Mouse (Mus musculus) intestine, postnatal 0 days (tissue): ENCODE data around the gene Rif1. TPM values are rescaled to one million over a fixed set of nuclear protein-coding genes. Genes with fewer than 3 reads are reported as not detected.

Experiments used
- ATAC-seq: fragments of 200-750 bp; cut with Nextera tagmentation; 2 replicates; pipeline ENCODE4 v1.8.0; 2017; ENCODE audit warnings: mild to moderate bottlenecking, moderate TSS enrichment, moderate library complexity
- H3K27ac ChIP-seq: fragments of 300-500 bp; sonication (generic); 2 replicates; pipeline ENCODE4 v1.5.1; 2014; ENCODE audit warnings: mild to moderate bottlenecking, low read depth, low read length, moderate library complexity
- H3K27me3 ChIP-seq: fragments of 300-500 bp; sonication (generic); replicated peaks from 2 replicates; pipeline ENCODE4 v1.6.1; 2014; ENCODE audit warnings: low read length, mixed read lengths; ENCODE audit not compliant: control insufficient read depth, insufficient read depth
- H3K36me3 ChIP-seq: fragments of 300-500 bp; sonication (generic); 2 replicates; pipeline ENCODE4 v1.6.1; 2014; ENCODE audit warnings: mild to moderate bottlenecking, moderate library complexity; ENCODE audit not compliant: control insufficient read depth, insufficient read depth
- H3K4me1 ChIP-seq: fragments of 300-500 bp; sonication (generic); replicated peaks from 2 replicates; pipeline ENCODE4 v1.6.1; 2014; ENCODE audit warnings: antibody characterized with exemption, low read length, mixed read lengths; ENCODE audit not compliant: control insufficient read depth, insufficient read depth
- H3K4me2 ChIP-seq: fragments of 300-500 bp; sonication (generic); replicated peaks from 2 replicates; pipeline ENCODE4 v1.6.1; 2014; ENCODE audit warnings: low read depth, mild to moderate bottlenecking, moderate library complexity
- H3K4me3 ChIP-seq: fragments of 300-500 bp; sonication (generic); 2 replicates; pipeline ENCODE4 v1.5.1; 2014; ENCODE audit warnings: low read depth, low read length
- H3K9ac ChIP-seq: fragments of 300-500 bp; sonication (generic); 2 replicates; pipeline ENCODE4 v1.6.1; 2014; ENCODE audit warnings: mild to moderate bottlenecking, low read depth, low read length
- H3K9me3 ChIP-seq: fragments of 300-500 bp; sonication (generic); 2 replicates; pipeline ENCODE4 v1.6.1; 2016; ENCODE audit warnings: mixed run types; ENCODE audit not compliant: control insufficient read depth
- CTCF ChIP-seq: sonication (generic); IDR thresholded peaks from 2 replicates; pipeline ENCODE4 v1.5.1; 2016; ENCODE audit warnings: low read depth, mild to moderate bottlenecking, control low read depth, antibody characterized with exemption, moderate library complexity
- WGBS: fragments of 180-500 bp; shearing (Covaris S2); extraction: QIAGEN DNeasy Blood & Tissue Kit; methylation state at CpG from one replicate; pipeline ENCODE4 v1.1.7; 2014; 5-methylcytosine and 5-hydroxymethylcytosine counted together
- polyA plus RNA-seq: library from polyadenylated mRNA; unstranded; fragments of >200 nt; fragmentation: Nextera tagmentation; extraction: Ambion mirVana; gene quantifications from 2 replicates; pipeline ENCODE4 v1.2.1, GENCODE M21; 2015

Gene Rif1
- polyA plus RNA-seq, 1 experiment from 2014 or later: 9.3 TPM

DNA sequence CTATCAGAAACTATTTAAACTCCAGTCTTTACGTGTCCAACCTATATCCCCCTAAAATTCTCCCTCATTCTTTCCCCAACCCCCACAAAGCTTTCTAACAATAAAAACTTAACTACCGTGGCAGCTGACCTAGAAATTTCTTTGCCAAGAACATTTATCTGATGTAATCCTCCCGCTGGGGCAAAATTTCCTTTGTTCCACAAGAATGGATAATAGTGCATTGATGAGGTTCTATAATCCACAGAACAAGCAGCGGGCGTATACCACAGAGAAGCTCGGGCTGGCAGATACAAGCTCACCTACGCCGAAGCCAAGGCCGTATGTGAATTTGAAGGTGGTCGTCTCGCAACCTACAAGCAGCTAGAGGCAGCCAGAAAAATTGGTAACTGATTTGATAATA, 29.1 kb upstream of the Rif1 start:
- Histone ChIP-seq H3K27me3 (no peaks in the 10 kb centered on the region), H3K36me3 (no peaks in the 10 kb centered on the region), H3K4me3 (no peak overlapping the region), H3K9me3 (no peaks in the 10 kb centered on the region), H3K4me2 (no peak overlapping the region), H3K27ac (no peak overlapping the region), H3K9ac (no peak overlapping the region), H3K4me1 (no peaks in the 10 kb centered on the region)
- 94% methylated on average over 11 of the region's 11 CpGs for WGBS
- ATAC-seq: no peak
- no peak for TF ChIP-seq CTCF

DNA sequence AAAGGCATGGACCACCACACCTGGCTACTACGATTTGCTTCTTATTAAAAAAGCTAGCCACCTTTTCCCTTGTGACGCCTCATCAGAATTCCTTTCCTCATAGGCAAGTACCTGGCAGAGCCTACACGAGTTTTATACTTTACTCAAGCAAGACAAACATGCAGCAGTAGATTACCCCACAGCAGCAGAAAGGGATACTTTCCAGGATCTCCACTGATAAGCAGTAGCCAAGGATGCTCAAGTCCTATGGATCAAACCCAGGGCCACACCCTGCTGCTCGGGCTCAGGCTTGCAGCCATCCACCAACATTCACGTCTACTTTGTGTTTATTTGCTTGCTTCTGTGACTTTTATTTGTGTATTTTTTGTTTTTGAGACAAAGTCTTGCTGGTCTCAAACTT, 26.6 kb upstream of the Rif1 start:
- H3K27ac ChIP-seq: no peak overlapping the region
- H3K4me1 ChIP-seq: no peaks in the 10 kb centered on the region
- no peak overlapping the region for H3K4me3 ChIP-seq
- WGBS: 68% methylated on average over 5 of the region's 5 CpGs
- no peak for ATAC-seq
- no peaks in the 10 kb centered on the region for H3K27me3 ChIP-seq
- no peaks in the 10 kb centered on the region for H3K9me3 ChIP-seq
- no peak for TF ChIP-seq CTCF
- H3K36me3 ChIP-seq: no peaks in the 10 kb centered on the region
- H3K9ac ChIP-seq: no peak overlapping the region
- H3K4me2 ChIP-seq: no peak overlapping the region

DNA sequence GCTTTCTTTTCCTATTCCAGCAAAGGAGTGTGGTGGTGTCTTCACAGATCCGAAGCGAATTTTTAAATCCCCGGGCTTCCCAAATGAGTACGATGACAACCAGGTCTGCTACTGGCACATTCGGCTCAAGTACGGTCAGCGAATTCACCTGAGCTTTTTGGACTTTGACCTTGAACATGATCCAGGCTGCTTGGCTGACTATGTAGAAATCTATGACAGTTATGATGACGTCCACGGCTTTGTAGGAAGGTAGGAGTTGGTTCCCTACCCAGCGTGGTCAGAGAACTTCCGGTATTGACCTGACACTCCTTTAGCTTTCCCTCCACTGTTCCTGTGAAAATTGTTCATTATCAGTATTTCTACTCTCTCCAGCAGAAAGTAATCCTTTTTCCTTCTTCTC, 21.8 kb upstream of the Rif1 start:
- no peak overlapping the region for H3K27ac ChIP-seq
- 0 out of 2 replicates have a peak, but pooled peaks have one; percentile 36 for ATAC-seq
- no peak overlapping the region for H3K4me2 ChIP-seq
- no peaks in the 10 kb centered on the region for H3K9me3 ChIP-seq
- no peak overlapping the region for H3K4me3 ChIP-seq
- TF ChIP-seq CTCF: no peak
- WGBS: 73% methylated on average over 11 of the region's 11 CpGs
- no peak overlapping the region for H3K9ac ChIP-seq
- no peaks in the 10 kb centered on the region for H3K27me3 ChIP-seq
- no peaks in the 10 kb centered on the region for H3K36me3 ChIP-seq
- H3K4me1 ChIP-seq: no peaks in the 10 kb centered on the region

DNA sequence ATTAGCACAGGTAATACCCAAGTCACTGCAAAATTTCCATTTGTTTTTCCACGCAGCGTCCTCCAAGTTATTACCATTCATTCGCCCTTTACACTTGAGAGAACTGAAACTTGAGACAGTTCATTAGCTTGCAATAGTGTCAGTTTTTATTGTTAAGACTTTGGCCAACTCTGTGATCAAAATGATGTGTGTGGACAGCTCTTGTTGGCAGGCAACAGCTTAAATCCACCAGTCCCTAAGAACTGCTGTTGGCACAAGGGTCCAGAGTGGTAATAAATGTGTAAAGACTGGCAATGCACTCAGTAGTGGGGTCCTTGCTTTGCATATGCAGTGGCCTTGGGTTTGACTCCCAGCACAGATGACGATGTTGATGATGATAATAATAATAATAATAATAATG, 20.3 kb upstream of the Rif1 start:
- Histone ChIP-seq H3K4me1 (no peaks in the 10 kb centered on the region), H3K4me2 (no peak overlapping the region), H3K36me3 (no peaks in the 10 kb centered on the region), H3K27ac (no peak overlapping the region), H3K9ac (no peak overlapping the region), H3K4me3 (no peak overlapping the region), H3K27me3 (no peaks in the 10 kb centered on the region), H3K9me3 (no peaks in the 10 kb centered on the region)
- TF ChIP-seq CTCF: no peak
- 95% methylated on average over 4 of the region's 4 CpGs for WGBS
- ATAC-seq: no peak

DNA sequence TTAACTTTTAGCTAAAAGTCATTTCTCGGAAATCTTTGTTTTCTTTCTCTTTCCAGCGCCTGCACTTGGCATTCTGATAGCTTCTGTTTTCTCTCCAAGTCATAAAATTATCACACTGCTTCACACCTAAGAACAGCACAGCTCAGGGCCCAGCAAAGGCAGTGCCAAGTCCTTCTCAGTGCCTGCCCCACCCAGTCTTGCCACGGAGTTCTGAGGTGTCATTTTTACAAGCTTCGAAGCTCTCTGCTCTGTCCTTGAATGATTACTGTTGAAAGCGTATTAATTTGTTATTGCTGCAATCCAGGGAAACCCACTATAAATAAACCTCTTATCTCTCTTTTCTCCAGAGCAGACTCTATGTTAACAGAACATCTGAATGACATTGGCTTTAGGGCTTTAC, 19.1 kb upstream of the Rif1 start:
- H3K9me3 ChIP-seq: no peaks in the 10 kb centered on the region
- no peak overlapping the region for H3K4me2 ChIP-seq
- ATAC-seq: 0 out of 2 replicates have a peak, but pooled peaks have one; percentile 28
- no peaks in the 10 kb centered on the region for H3K36me3 ChIP-seq
- no peaks in the 10 kb centered on the region for H3K27me3 ChIP-seq
- no peak overlapping the region for H3K9ac ChIP-seq
- TF ChIP-seq CTCF: no peak
- no peaks in the 10 kb centered on the region for H3K4me1 ChIP-seq
- 16% methylated on average over 5 of the region's 5 CpGs for WGBS
- no peak overlapping the region for H3K27ac ChIP-seq
- H3K4me3 ChIP-seq: no peak overlapping the region

DNA sequence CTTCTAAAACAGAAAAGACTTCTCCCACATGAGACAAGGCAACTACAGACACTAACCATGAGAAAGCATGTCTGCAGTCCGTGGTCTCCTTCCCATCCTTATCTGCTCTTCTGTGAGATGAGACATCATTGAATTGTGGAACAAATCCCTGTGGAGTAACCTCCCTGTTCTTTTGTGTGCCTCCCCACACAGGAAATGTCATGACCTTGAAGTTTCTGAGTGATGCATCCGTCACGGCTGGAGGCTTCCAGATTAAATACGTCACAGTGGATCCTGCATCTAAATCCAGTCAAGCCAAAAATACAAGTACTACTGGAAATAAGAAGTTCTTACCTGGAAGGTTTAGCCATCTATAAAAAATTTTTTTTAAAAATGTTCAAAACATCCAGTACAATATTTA, 17.0 kb upstream of the Rif1 start:
- WGBS: 62% methylated on average over 4 of the region's 4 CpGs
- Histone ChIP-seq H3K27me3 (no peaks in the 10 kb centered on the region), H3K36me3 (no peaks in the 10 kb centered on the region), H3K4me1 (no peaks in the 10 kb centered on the region), H3K27ac (no peak overlapping the region), H3K9ac (no peak overlapping the region), H3K4me2 (no peak overlapping the region), H3K9me3 (no peaks in the 10 kb centered on the region), H3K4me3 (no peak overlapping the region)
- no peak for ATAC-seq
- no peak for TF ChIP-seq CTCF

- no peak for ATAC-seq
- H3K9ac ChIP-seq: no peak overlapping the region
Observed at GRCm38 (mm10) chr2:52057099-52057498, 15.5 kb upstream of the Rif1 start.

More at GRCm38 (mm10) chr2:52057099-52057498, 15.5 kb upstream of the Rif1 start:
- Histone ChIP-seq H3K4me2 (no peak overlapping the region), H3K27ac (no peak overlapping the region), H3K4me3 (no peak overlapping the region), H3K27me3 (no peaks in the 10 kb centered on the region), H3K9me3 (no peaks in the 10 kb centered on the region), H3K36me3 (no peaks in the 10 kb centered on the region), H3K4me1 (no peaks in the 10 kb centered on the region)
- 58% methylated on average over 1 of the region's 1 CpGs for WGBS
- TF ChIP-seq CTCF: no peak
